Mouse (Mus musculus): ENCODE data around the gene Adap2.
"Not testable (repeated sequence)": the region's sequence is repeated elsewhere in the genome, so short reads cannot be mapped to it uniquely, and the experiment has no call there.

- TF ChIP-seq CTCF (IDR thresholded peaks at IDR 0.05; ENCODE audit: borderline replicate concordance, control insufficient read depth, extremely low read depth, insufficient read depth, low read length, poor library complexity); POLR2A (IDR thresholded peaks at IDR 0.05; ENCODE audit: control insufficient read depth, extremely low read depth, insufficient read depth, low read length, poor library complexity): not testable (repeated sequence)
These were observed 4.9 kb upstream of the Adap2 start for GRCm38 (mm10) chr11:80148974-80149373.

All from thymus, adult 2 months (tissue).